Mouse (Mus musculus) midbrain, postnatal 0 days (tissue): ENCODE data around the gene Kalrn. TPM values are rescaled to one million over a fixed set of nuclear protein-coding genes. Genes with fewer than 3 reads are reported as not detected.

Experiments
- ATAC-seq: fragments of 200-750 bp; cut with Nextera tagmentation; 2 replicates; pipeline ENCODE4 v1.8.0; 2017; ENCODE audit warnings: moderate number of reproducible peaks, mild to moderate bottlenecking, moderate TSS enrichment, moderate library complexity; ENCODE audit not compliant: low FRiP score
- DNase-seq: peaks from one replicate; pipeline ENCODE4 v3.0.0-alpha.2; 2015; ENCODE audit warnings: low spot score
- H3K27ac ChIP-seq: fragments of 300-500 bp; sonication (generic); 2 replicates; pipeline ENCODE4 v1.5.1; 2014; ENCODE audit warnings: low read depth, mild to moderate bottlenecking, low read length, mixed read lengths
- H3K27me3 ChIP-seq: fragments of 300-500 bp; sonication (generic); 2 replicates; pipeline ENCODE4 v1.6.1; 2014; ENCODE audit warnings: low read length, control low read depth, mixed read lengths; ENCODE audit not compliant: insufficient read depth
- H3K36me3 ChIP-seq: fragments of 300-500 bp; sonication (generic); 2 replicates; pipeline ENCODE4 v1.6.1; 2014; ENCODE audit warnings: low read length, control low read depth, mixed read lengths; ENCODE audit not compliant: insufficient read depth
- H3K4me1 ChIP-seq: fragments of 300-500 bp; sonication (generic); 2 replicates; pipeline ENCODE4 v1.6.1; 2014; ENCODE audit warnings: mild to moderate bottlenecking, control low read depth, antibody characterized with exemption, low read length, mixed read lengths; ENCODE audit not compliant: insufficient read depth
- H3K4me2 ChIP-seq: fragments of 300-500 bp; sonication (generic); 2 replicates; pipeline ENCODE4 v1.6.1; 2014; ENCODE audit warnings: low read depth, mild to moderate bottlenecking, low read length, mixed read lengths; ENCODE audit not compliant: poor library complexity, severe bottlenecking
- H3K4me3 ChIP-seq: fragments of 300-500 bp; sonication (generic); 2 replicates; pipeline ENCODE4 v1.5.1; 2014; ENCODE audit warnings: low read depth, mild to moderate bottlenecking, low read length, moderate library complexity
- H3K9ac ChIP-seq: fragments of 300-500 bp; sonication (generic); replicated peaks from 2 replicates; pipeline ENCODE4 v1.6.1; 2014; ENCODE audit warnings: mild to moderate bottlenecking, low read length, moderate library complexity, mixed read lengths; ENCODE audit not compliant: poor library complexity, severe bottlenecking
- H3K9me3 ChIP-seq: fragments of 300-500 bp; sonication (generic); 2 replicates; pipeline ENCODE4 v1.6.1; 2016; ENCODE audit warnings: low read length, control low read depth
- CTCF ChIP-seq: IDR thresholded peaks from 2 replicates; pipeline ENCODE4 v1.5.1; 2016; ENCODE audit warnings: antibody characterized with exemption, mild to moderate bottlenecking
- WGBS: fragments of 180-500 bp; shearing (Covaris S2); extraction: QIAGEN DNeasy Blood & Tissue Kit; methylation state at CpG from one replicate; pipeline ENCODE4 v1.1.7; 2014; 5-methylcytosine and 5-hydroxymethylcytosine counted together
- polyA plus RNA-seq: library from polyadenylated mRNA; unstranded; fragments of >200 nt; fragmentation: Nextera tagmentation; extraction: Ambion mirVana; gene quantifications from 2 replicates; pipeline ENCODE4 v1.2.1, GENCODE M21; 2015
- total RNA-seq: library from RNA; depleted of rRNA; stranded (reverse); fragments of >200 nt; gene quantifications from 2 replicates; pipeline ENCODE4 v1.2.3, GENCODE M21; 2014

Kalrn gene
- total and polyA plus RNA-seq, 2 experiments from 2014 or later: 23.6 to 128 TPM

GRCm38 (mm10) chr16:34267751-34268150, 305.6 kb downstream of the Kalrn start:
- no peak overlapping the region for H3K9ac ChIP-seq
- no peaks in the 10 kb centered on the region for H3K36me3 ChIP-seq
- no peaks in the 10 kb centered on the region for H3K9me3 ChIP-seq
- ATAC-seq (no peak), DNase-seq (no peak)
- no peak overlapping the region for H3K4me2 ChIP-seq
- H3K4me3 ChIP-seq: no peak overlapping the region
- no peak overlapping the region for H3K27ac ChIP-seq
- no peaks in the 10 kb centered on the region for H3K4me1 ChIP-seq
- WGBS: 100% methylated on average over 1 of the region's 1 CpGs
- TF ChIP-seq CTCF: peak; percentile 36
- H3K27me3 ChIP-seq: no peaks in the 10 kb centered on the region

- H3K4me2 ChIP-seq: no peak overlapping the region
- 0 out of 2 replicates have a peak, but pooled peaks cover 5% of the 10 kb centered on the region for H3K36me3 ChIP-seq
- DNase-seq (no peak), ATAC-seq (no peak)
- no peak overlapping the region for H3K9ac ChIP-seq
- no peaks in the 10 kb centered on the region for H3K27me3 ChIP-seq
- H3K9me3 ChIP-seq: no peaks in the 10 kb centered on the region
- 89% methylated on average over 3 of the region's 3 CpGs for WGBS
- H3K27ac ChIP-seq: no peak overlapping the region
- no peak for TF ChIP-seq CTCF
- H3K4me1 ChIP-seq: no peaks in the 10 kb centered on the region
- H3K4me3 ChIP-seq: no peak overlapping the region
Measured at GRCm38 (mm10) chr16:34264671-34265070, 308.7 kb downstream of the Kalrn start.

GRCm38 (mm10) chr16:34262731-34263460, 310.4 kb downstream of the Kalrn start:
- 59% methylated on average over 22 of the region's 22 CpGs for WGBS
- H3K27me3 ChIP-seq: no peaks in the 10 kb centered on the region
- no peak for ATAC-seq
- no peak overlapping the region for H3K27ac ChIP-seq
- H3K9me3 ChIP-seq: no peaks in the 10 kb centered on the region
- H3K36me3 ChIP-seq: 0 out of 2 replicates have a peak, but pooled peaks cover 5% of the 10 kb centered on the region
- no peak overlapping the region for H3K9ac ChIP-seq
- no peaks in the 10 kb centered on the region for H3K4me1 ChIP-seq
- no peak overlapping the region for H3K4me3 ChIP-seq
- DNase-seq: no peak
- no peak overlapping the region for H3K4me2 ChIP-seq
- TF ChIP-seq CTCF: no peak

GRCm38 (mm10) chr16:34260971-34261924, 312.1 kb downstream of the Kalrn start:
- Histone ChIP-seq H3K27ac (no peak overlapping the region), H3K36me3 (0 out of 2 replicates have a peak, but pooled peaks cover 5% of the 10 kb centered on the region), H3K9ac (no peak overlapping the region), H3K9me3 (no peaks in the 10 kb centered on the region), H3K27me3 (no peaks in the 10 kb centered on the region), H3K4me3 (no peak overlapping the region), H3K4me2 (no peak overlapping the region), H3K4me1 (no peaks in the 10 kb centered on the region)
- DNase-seq: peak; percentile 45
- 29% methylated on average over 10 of the region's 10 CpGs for WGBS
- peak; percentile 11; the same call in 1 of the 2 replicates for TF ChIP-seq CTCF
- ATAC-seq: peak; percentile 54

- no peak overlapping the region for H3K4me2 ChIP-seq
- H3K27me3 ChIP-seq: no peaks in the 10 kb centered on the region
- no peak overlapping the region for H3K4me3 ChIP-seq
- no peaks in the 10 kb centered on the region for H3K4me1 ChIP-seq
- H3K9ac ChIP-seq: no peak overlapping the region
- 16% methylated on average over 2 of the region's 2 CpGs for WGBS
- no peak for TF ChIP-seq CTCF
- peak; percentile 29; the same call in 1 of the 2 replicates for ATAC-seq
- H3K36me3 ChIP-seq: peaks cover 18% of the 10 kb centered on the region
- no peak overlapping the region for H3K27ac ChIP-seq
- peak; percentile 68 for DNase-seq
- H3K9me3 ChIP-seq: no peaks in the 10 kb centered on the region
Measured at GRCm38 (mm10) chr16:34254646-34255022, 318.7 kb downstream of the Kalrn start.
